8 mouse cellular contexts compared by ENCODE assay signal in the genomic region with DNA sequence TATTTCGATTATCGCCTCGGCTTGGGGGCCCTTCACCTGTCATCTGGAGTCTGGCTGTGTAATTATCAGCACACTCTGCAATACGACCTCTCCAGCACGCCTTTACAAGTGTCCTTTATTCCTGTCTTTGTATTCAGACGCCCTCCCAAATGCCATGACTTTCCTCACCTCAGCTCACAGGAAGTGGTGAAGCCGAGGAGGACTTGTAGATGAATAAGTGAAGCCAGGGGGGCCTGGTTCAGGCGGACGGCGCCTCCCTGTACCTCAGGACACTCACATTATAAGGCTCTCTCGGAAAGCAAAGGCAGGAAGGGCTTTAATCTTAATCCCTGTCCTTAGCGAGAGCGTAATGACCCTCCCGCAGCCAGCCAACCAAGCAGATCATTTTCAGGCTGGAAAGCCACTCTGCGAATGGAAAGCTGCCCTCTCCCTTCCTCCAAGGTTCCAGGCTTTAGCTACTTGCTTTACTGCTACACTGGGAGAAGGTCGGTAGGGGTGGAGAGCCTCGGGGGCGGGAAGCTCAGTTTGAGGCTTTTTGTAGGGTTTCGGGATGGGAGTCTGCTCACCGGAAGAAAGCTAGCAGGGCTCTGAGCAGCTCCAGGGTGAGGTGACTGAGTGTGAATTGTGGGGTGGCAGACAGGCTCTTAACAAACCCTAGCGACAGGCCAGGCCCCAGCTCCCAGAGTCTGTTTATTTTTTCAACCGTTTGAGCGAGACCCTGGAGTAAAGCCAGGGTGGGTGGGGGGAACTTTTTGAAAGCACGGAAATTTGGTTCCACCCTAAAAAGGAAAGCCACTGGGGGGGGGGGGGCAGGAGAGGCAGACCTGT. TPM values are rescaled to one million over a fixed set of nuclear protein-coding genes. Genes with fewer than 3 reads are reported as not detected.
DNase-seq lines count a peak whose midpoint lies in the region; ATAC-seq and TF ChIP-seq lines count a peak whose summit lies in the region.

No protein-coding gene starts in this region.

- H3K36me3 ChIP-seq in kidney, adult 2 months (ENCODE audit: control insufficient read depth, insufficient read depth, low read length): no peaks in the 10 kb centered on the region
- no peaks in the 10 kb centered on the region for H3K36me3 ChIP-seq in lung, postnatal 0 days (ENCODE audit: insufficient read depth, low read length)
- H3K36me3 ChIP-seq in stomach, embryonic 14.5 days (ENCODE audit: control insufficient read depth, insufficient read depth, low read length): peaks cover 12% of the 10 kb centered on the region

- no peaks in the 10 kb centered on the region for H3K27me3 ChIP-seq in kidney, adult 2 months (replicated peaks; ENCODE audit: control insufficient read depth, insufficient read depth, low read length)
- no peaks in the 10 kb centered on the region for H3K27me3 ChIP-seq in lung, postnatal 0 days (replicated peaks; ENCODE audit: insufficient read depth, low read length)
- no peaks in the 10 kb centered on the region for H3K27me3 ChIP-seq in stomach, embryonic 14.5 days (ENCODE audit: control insufficient read depth, insufficient read depth, low read length)

- peaks cover 50% of the 10 kb centered on the region for H3K4me1 ChIP-seq in kidney, adult 2 months (ENCODE audit: control insufficient read depth, insufficient read depth, low read length)
- peaks cover 14% of the 10 kb centered on the region; the same call in 1 of the 2 replicates for H3K4me1 ChIP-seq in lung, postnatal 0 days (ENCODE audit: insufficient read depth, low read depth, low read length)
- peaks cover 37% of the 10 kb centered on the region for H3K4me1 ChIP-seq in stomach, embryonic 14.5 days (ENCODE audit: control insufficient read depth, insufficient read depth, low read length)

- peak; percentile 55 for DNase-seq in right cerebral cortex, postnatal 4 days
- DNase-seq in right cerebral cortex, adult 18-20 months: no peak
- DNase-seq in brain, embryonic 14.5 days (ENCODE audit: low read depth): peak; percentile 88
- DNase-seq in heart, adult 18-20 months: peak; percentile 81 to 85
- DNase-seq in kidney, adult 2 months: peak; percentile 81
- peak; percentile 74 for DNase-seq in lung, postnatal 0 days (ENCODE audit: low spot score)
- DNase-seq in left cerebral cortex, adult 9 months (ENCODE audit: low spot score in 2 of 2): no peak

- H3K9ac ChIP-seq in lung, postnatal 0 days (replicated peaks; ENCODE audit: low read depth): peak overlapping the region; percentile 93
- peak overlapping the region; percentile 96 for H3K9ac ChIP-seq in stomach, embryonic 14.5 days (replicated peaks; ENCODE audit: low read depth, low read length)

- ATAC-seq in lung, postnatal 0 days: peak; percentile 21
- ATAC-seq in stomach, embryonic 14.5 days (ENCODE audit: insufficient number of reproducible peaks, insufficient read depth, low FRiP score, low read depth): peak; percentile 14; the same call in 1 of the 2 replicates

- H3K27ac ChIP-seq in kidney, adult 2 months (ENCODE audit: insufficient read depth, low read depth, low read length): peak overlapping the region; percentile 69
- H3K27ac ChIP-seq in lung, postnatal 0 days (ENCODE audit: low read length): peak overlapping the region; percentile 97
- peak overlapping the region; percentile 99 for H3K27ac ChIP-seq in stomach, embryonic 14.5 days (ENCODE audit: low read length)

- no peak; the same call in 1 of the 2 replicates for TF ChIP-seq EP300 in lung, postnatal 0 days (IDR thresholded peaks at IDR 0.05)

- 4% methylated on average over 24 of the region's 24 CpGs for WGBS in kidney, adult 2 months
- 2% methylated on average over 24 of the region's 24 CpGs for WGBS in lung, postnatal 0 days
- WGBS in stomach, embryonic 14.5 days: under 1% methylated on average over 24 of the region's 24 CpGs

- no peak for TF ChIP-seq POLR2A in brain, embryonic 14.5 days (IDR thresholded peaks at IDR 0.05; ENCODE audit: borderline replicate concordance, extremely low read depth, insufficient read depth, insufficient read length, poor library complexity, severe bottlenecking)
- TF ChIP-seq POLR2A in kidney, adult 2 months (IDR thresholded peaks at IDR 0.05; ENCODE audit: low read depth, low read length): no peak

- no peak for TF ChIP-seq CTCF in brain, embryonic 14.5 days (IDR thresholded peaks at IDR 0.05; ENCODE audit: borderline replicate concordance, extremely low read depth, insufficient read depth, insufficient read length)
- no peak for TF ChIP-seq CTCF in kidney, adult 2 months (conservative IDR thresholded peaks at IDR 0.05; ENCODE audit: insufficient read depth, insufficient read length, low read depth, low read length)
- no peak for TF ChIP-seq CTCF in lung, postnatal 0 days (IDR thresholded peaks at IDR 0.05)

- no peaks in the 10 kb centered on the region for H3K9me3 ChIP-seq in lung, postnatal 0 days (ENCODE audit: low read length)
- H3K9me3 ChIP-seq in stomach, embryonic 14.5 days (ENCODE audit: control insufficient read depth, low read depth, low read length): no peaks in the 10 kb centered on the region

- peak overlapping the region; percentile 88 for H3K4me3 ChIP-seq in kidney, adult 2 months (ENCODE audit: insufficient read depth, low read depth, low read length)
- peak overlapping the region; percentile 86 for H3K4me3 ChIP-seq in lung, postnatal 0 days (ENCODE audit: low read depth, low read length)
- H3K4me3 ChIP-seq in stomach, embryonic 14.5 days (ENCODE audit: low read depth, low read length): peak overlapping the region; percentile 95

- H3K4me2 ChIP-seq in lung, postnatal 0 days (replicated peaks; ENCODE audit: low read depth, low read length): peak overlapping the region; percentile 80
- H3K4me2 ChIP-seq in stomach, embryonic 14.5 days (replicated peaks; ENCODE audit: low read depth, low read length): peak overlapping the region; percentile 92

RNA-seq across cellular contexts. Expression of a gene that starts 16.6 kb away (rescaled TPM):
- 106 and 137 TPM in 2 replicates for polyA plus RNA-seq in brain, embryonic 14.5 days (2012; rRNA removed)
- total RNA-seq in heart, adult 18-20 months (2021): 10 to 100 TPM; 32.3 to 32.9 TPM
- 74.5 and 80.7 TPM in 2 replicates for polyA plus RNA-seq in kidney, adult 2 months (2012; rRNA removed)
- polyA plus RNA-seq in lung, postnatal 0 days (2015; fragmentation: Nextera tagmentation; extraction: Ambion mirVana): 170 and 229 TPM in 2 replicates
- polyA plus RNA-seq in stomach, embryonic 14.5 days (2014; fragmentation: Nextera tagmentation; extraction: Ambion mirVana): 108 and 119 TPM in 2 replicates

RNA-seq across cellular contexts. Expression of a gene that starts 30.6 kb away (rescaled TPM):
- polyA plus RNA-seq in brain, embryonic 14.5 days (2012; rRNA removed): not detected in 2 replicates
- total RNA-seq in heart, adult 18-20 months (2021): not detected
- polyA plus RNA-seq in kidney, adult 2 months (2012; rRNA removed): 0.06 TPM in 1 of 2 replicates, not detected in the other
- 0.61 and 0.92 TPM in 2 replicates for polyA plus RNA-seq in lung, postnatal 0 days (2015; fragmentation: Nextera tagmentation; extraction: Ambion mirVana)
- not detected in 2 replicates for polyA plus RNA-seq in stomach, embryonic 14.5 days (2014; fragmentation: Nextera tagmentation; extraction: Ambion mirVana)

RNA-seq across cellular contexts. Expression of a gene that starts 46.7 kb away (rescaled TPM):
- polyA plus RNA-seq in brain, embryonic 14.5 days (2012; rRNA removed): 170 and 185 TPM in 2 replicates
- total RNA-seq in heart, adult 18-20 months (2021): 10 to 100 TPM; 60.8 to 65.5 TPM
- polyA plus RNA-seq in kidney, adult 2 months (2012; rRNA removed): 180 and 193 TPM in 2 replicates
- polyA plus RNA-seq in lung, postnatal 0 days (2015; fragmentation: Nextera tagmentation; extraction: Ambion mirVana): 306 and 384 TPM in 2 replicates
- 295 and 301 TPM in 2 replicates for polyA plus RNA-seq in stomach, embryonic 14.5 days (2014; fragmentation: Nextera tagmentation; extraction: Ambion mirVana)

Comparison
In these comparisons a context has a peak if more than half of its experiments do, and no peak if none do; other contexts are left out.
1. DNase-seq: peak in right cerebral cortex, postnatal 4 days (single experiment), brain, embryonic 14.5 days (single experiment), heart, adult 18-20 months (2 of 2), kidney, adult 2 months (single experiment) and lung, postnatal 0 days (single experiment); none in right cerebral cortex, adult 18-20 months (single experiment) and left cerebral cortex, adult 9 months (0 of 2).
2. Peak in every context shown above with its lines, with median percentiles within 50 percentile points of each other: H3K27ac ChIP-seq and H3K4me3 ChIP-seq.